Mouse (Mus musculus) adrenal gland, adult 8-10 months (tissue): ENCODE measurements at regions not wholly inside any gene's neighbourhood (a gene's known extent, or its start where the extent isn't known, plus 50 kb on each side); places are given as distances from the start of the nearest gene placed in this dataset.
A peak's percentile ranks its signal among the peaks of the same experiment; 100 is the strongest.
"Not testable (repeated sequence)": the region's sequence is repeated elsewhere in the genome, so short reads cannot be mapped to it uniquely, and the experiment has no call there.

Experiments used
- DNase-seq: peaks from one replicate; pipeline ENCODE4 v3.0.0; 2022

DNA sequence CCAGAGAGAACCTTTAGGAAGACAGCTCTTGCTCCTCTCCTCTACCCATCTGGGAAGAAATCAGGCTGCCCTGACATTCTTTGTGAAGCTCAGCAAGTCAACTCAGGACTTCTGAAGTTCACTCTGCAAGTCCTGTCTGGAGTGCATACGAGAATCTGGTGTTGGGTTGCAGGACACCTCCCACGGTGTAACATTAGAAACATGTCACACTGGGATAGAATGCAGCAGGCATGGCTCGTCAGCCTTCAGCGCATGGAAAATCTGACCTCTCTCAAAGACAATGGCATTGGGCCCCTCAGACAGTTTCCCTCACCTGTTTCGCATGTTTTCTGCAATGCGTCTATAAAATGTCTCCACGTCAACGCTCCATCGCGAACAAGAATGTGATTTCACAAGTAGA, 251.5 kb downstream of the Fgf9 start:
- no peak for DNase-seq

DNA sequence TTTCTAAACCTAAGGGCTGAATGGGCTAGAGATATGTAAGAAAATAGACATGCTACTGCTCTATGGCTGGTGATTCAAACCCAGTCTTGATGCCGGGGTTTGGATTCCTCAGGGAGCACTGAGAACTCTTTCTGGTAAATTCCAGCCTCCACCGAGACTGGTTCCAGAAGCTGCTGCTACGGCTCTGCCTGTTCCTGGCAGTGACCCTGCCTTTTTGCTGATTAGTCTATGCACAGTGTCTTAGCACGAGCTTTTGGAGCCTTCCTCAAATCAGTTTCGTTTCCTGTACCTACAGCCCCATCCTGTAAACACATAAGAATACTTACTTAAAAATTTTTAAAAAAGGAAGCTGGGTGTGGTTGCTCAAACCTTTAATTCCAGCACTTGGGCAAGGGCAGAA, 250.9 kb downstream of the Fgf9 start:
- no peak for DNase-seq

DNA sequence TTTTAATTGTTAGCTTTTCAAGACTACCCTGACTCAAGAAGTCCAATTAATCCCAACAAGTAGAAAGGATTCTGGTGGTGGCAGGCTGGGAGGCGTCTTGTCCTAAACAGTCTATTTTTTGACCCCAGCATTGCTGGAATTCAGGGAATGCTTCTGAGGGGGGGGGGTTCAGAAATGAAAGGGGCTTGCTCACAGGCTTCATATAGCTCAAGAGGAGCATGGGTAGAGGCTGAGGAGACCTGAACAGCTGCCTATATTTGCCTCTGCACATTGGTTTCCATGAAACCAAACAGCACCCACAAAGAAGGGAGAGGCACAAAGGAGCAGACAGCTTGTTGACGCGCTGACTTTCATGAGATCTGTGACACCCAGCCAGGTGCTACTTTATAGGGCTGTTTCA, 247.3 kb downstream of the Fgf9 start:
- DNase-seq = no peak

DNA sequence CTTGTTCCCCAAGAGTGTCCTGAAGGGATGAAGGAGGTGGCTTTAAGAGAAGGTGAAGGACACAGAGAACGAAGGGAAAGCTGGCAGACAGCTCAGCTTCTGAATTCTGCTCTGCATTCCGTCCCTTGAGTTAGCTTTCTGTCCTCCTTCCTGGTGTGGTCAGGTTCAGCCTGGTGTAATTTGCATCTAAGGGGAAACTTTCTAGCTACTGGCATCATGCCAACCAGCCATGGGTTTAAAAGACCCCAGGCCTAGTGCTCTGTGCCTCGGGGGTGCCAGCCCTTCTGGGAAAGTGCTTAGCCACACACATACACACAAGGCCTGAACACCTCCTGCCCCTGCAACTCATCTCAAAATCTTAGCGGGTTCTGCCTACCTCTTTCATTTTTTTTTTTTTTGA, 246.9 kb downstream of the Fgf9 start:
- DNase-seq = no peak

DNA sequence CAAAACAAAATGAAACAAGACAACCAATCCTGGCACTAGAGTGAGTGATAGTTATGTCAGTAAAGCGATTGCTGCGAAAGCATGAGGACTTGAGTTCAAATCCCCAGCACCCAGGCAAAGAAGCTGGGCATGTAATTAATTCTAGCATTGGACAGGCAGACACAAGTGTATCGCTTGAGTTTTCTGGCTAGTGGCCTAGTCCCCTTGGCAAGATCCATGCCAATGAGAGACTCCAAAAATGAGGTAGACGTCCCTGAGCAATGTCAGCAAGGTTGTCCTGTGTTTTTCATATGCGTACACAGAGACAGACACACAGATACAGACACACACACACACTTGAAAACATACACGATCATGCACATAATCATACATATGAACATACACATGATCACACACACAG, 237.3 kb downstream of the Fgf9 start:
- no peak for DNase-seq

DNA sequence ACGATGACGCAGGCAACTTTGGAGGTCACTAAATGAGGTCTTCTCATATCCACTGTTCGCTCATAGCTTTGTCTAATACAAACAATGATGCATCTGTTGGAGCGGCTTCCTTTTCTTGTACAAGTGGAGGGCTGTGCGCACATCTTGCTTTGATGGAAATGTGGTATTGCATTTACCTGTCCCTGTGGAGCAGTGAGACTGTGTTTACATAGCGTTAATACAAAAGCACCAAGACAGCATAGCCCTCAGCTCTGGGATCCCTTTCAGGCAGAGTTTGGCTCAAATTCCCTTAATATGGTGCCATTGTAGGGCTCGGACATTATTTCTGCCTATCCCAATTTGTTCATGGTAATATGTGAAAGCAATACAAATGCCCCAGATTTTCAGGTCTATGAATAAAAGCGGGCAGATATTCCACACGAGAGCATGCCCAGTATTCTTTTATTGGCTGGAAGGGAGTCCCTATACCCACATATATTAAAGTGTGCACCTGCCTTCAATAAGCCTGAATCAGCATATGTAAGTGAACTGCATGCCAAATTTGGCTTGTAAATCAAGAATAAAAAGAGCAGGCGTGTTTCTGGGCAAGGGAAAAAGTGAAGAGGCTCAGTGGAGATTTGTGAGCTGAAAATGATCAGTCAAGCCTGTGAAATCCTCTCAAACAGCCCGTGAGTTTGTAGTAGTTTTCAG, 236.6 kb downstream of the Fgf9 start:
- no peak for DNase-seq

DNA sequence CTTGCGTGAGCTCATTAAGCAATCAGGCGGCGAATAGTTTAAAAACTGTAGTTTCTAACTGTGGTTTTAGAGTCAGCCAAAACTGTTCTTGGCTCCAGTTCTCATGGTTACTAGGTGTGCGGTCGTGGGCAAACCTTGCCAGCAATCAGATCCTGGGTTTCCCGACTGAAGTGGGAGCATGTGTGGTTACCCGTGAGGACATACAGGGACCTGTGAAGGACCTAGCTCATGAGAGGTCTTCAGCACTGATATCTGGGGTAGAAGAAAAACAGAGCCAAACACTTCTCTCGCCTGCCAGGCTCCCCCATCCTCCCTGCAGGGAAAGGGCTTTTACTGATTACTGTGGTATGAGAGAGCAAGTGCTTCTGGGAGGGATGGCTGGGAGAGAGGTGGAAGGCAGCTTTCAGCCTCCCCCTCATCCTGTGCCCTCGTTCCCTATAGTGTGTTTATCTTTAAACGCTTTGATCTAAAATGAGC, 230.1 kb downstream of the Fgf9 start:
- DNase-seq = no peak

DNA sequence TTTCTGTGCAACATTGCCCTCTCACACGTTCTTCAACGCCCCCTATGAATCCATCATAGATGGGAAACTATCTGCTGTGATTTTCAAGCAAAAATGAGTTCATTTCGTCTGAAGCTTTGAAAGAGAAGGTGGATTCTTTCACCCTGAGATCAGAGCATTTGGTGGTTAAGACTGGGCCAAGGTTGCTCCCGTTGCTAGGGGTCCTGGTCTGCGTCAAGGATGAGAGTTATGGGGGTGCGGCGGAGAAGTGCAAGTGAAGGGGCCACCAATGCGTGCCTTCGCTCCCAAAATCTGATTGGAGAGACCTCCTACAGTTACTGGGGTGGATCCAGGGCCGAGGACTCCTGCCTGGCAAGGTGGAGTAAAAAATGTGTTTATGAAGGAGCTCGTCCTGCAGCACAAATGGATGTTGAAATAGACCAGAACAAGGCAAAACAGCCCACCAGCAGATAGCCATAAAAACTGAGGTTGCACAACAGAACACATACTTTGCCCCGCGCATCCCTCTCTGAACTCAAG, 215.7 kb downstream of the Fgf9 start:
- DNase-seq = no peak

DNA sequence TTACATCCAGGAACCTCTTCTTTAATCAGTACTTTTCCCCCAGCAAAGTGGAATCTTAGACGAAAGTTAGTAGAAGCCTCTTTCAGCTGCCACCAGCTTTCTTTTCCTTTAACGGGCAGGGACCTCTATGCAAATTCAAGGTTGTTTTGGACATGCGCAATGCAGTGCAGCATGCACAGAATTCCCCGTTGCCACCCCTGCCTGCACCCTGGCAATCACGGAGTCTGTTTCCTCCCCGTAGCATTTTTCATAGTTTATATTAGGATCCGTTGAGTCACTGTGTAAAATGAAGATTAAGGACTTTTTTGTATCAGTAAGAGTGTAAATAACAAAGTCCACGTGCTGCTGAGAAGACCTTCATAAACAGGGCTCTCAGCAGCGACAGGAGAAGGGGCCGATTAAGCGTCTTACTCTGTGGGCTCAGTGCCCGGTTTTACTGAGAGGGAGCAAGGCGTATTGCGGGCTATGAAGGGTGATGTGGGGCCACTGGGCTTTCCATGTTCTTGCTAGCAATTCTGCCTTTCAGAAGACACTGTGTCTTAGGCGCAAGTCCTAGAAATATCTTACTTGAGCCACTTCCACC, 212.5 kb downstream of the Fgf9 start:
- DNase-seq = peak; percentile 26

DNA sequence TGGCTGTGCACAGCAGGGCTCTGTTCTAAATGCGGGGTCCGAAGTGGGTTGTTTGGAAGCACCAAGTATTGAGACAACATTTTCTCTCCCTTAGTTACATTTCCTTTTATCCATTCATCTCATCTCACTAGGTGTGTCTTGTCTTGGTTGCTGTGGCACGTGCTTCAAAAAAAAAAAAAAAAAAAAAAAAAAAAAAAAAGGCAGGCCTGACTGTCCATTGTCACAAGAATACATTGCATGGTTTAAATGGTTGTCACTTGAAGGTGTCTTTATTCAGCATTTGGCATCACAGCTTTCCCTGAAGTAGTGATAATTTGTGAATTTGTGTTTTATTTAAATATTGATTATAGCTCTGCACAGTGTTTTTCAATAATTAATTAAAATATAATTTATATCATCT, 211.9 kb downstream of the Fgf9 start:
- DNase-seq = no peak

DNA sequence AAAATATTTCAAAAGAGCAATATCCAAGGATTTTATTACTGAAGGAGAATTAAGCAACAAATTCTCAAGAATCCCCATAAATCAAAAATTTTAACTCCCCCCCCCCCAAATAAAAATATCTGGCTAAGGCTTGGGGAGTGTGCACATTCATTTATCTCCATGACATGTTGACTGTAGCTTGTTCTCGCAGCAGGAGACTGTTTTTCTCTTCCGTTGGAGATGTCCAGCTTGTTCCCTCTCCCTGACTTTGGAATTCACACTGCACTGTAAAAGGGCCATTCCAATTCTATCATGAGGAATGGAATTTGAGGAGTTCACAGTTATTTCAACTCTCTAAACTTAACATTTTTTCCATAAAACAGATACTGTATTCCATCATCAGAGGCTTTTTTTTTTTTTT, 204.1 kb downstream of the Fgf9 start:
- not testable (repeated sequence) for DNase-seq

DNA sequence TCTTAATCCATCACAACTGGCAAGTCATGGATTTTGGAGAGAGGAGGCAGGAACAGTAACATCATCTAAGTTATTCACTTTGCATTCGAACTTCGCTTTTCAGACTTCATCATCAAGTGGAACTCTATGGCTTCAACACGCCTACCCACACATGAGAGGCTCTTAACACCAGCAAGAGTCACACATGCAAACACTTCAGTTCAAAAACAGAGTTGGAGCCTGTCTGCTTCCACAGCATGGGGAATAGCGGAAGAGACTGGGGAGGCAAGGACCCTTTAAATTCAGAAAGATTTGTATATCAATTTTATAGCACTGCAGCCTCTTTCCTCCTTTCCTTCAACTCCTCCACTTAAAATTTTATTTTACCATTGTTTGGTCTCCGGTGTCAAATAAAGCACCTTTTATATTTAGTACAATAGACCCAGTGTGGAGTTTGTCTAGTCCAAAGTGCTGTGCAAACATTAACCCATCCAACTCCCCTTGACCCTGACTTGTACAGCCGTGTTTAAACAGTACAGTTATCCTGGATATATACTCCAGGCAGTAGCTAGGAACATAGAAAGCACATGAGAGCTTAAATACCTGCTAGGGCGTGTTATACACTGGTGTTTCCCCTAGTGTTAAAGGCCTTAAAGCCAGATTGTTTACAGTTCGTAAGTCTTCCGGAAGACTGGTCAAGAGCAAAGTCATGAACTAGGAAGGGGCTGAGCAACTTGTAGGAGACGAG, 203.5 kb downstream of the Fgf9 start:
- no peak for DNase-seq

DNA sequence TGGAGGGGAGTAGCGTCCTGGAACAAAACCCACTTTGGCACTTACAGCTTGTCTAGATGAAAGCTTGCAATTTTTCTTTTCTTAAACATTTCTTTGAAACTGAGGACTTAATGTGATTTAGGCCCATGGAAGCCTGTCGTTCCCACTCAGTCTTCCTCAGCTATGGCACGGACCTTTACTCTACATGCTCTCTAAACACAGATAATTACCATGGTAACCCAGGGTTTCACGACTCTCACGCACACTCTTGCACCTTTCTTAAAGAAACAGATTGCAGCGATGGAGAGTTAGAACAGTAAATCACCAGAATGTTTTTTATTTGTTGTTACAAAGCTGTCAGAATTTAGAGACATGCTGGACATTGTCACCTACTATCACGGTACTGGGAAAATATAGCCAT, 195.0 kb downstream of the Fgf9 start:
- no peak for DNase-seq

DNA sequence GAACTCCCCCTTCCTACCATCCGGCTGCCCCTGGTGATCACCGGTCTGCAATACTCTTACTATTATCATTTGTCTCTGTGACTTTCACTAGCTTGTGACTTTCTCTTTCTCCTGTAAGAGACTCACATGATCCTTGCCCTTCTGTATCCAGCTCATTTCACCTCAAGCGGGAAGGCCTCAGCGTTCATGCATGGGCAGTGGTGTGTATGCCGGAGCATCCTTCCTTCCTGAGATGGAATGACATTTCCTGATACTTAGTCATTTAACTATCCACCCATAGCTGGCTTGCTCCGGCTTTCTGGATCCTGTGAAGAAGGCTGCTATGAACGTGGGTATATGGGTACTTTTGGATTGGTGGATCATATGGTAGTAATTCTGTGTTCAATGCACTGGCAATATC, 194.1 kb downstream of the Fgf9 start:
- DNase-seq = no peak

DNA sequence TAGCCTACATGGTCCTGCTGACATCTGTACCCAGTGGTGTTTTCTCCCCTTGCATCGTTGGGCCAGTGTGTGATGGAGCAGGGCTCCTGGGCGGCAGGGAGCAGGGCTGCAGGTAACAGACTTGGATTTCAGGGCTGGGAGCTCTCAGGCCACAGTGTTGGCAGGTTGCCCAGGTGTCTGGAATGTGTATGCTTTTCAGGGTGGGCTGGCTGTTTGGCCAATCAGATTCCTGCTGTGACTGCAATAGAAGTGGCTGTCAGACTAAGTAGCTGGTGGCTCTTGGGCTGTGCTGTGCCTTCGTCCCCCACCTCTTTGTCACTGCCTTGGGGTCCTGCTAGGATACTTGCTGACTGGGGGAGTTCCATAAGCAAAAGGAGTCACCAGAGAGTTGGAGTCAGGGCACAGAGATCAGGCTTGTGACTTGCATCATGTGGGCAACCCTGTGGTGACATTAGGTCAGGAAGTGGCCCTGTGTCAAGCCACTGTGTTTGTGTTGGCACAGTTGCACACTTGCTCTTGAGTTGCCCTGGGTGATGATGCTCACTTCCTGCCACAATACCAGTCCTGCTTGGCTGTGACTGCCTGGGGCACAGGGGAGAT, 183.1 kb downstream of the Fgf9 start:
- peak; percentile 30 for DNase-seq

DNA sequence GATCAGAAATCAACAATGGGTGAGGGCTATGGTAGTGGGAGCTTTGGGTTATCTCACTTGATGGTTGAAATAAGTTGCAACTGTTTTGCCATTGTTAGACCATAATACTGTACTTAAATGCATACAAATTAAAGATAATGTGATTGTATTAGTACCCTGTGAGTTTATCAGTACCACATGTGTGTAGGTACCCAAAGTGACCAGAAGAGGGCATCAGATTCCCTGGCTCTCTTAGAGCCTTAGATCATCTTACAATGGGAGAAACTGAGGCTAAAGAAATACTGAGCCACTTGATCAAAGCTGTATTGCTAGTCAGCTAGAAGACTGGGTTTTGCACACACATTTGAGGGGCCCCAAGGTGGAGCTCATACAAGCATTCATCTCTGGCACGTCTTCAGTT, 155.5 kb downstream of the Fgf9 start:
- no peak for DNase-seq

DNA sequence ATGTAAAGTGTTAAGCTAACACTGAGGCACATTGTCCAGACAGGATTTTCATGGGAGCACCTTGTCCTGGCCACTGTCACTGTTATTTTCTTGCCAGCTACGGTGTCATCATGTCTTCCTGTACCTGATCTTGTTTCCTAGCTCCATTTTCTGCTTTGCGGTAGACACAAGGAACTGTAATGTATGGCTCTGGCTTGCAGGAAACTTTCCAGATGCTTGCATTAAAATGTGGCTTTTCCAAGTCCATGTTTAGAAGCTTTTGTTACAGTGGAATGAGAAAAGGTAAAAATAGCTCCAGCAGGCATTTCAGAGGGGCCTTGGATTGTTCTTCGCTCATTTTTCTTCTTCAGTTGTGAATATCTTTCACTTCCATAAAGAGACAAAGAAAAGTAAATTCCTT, 154.1 kb downstream of the Fgf9 start:
- DNase-seq = no peak

DNA sequence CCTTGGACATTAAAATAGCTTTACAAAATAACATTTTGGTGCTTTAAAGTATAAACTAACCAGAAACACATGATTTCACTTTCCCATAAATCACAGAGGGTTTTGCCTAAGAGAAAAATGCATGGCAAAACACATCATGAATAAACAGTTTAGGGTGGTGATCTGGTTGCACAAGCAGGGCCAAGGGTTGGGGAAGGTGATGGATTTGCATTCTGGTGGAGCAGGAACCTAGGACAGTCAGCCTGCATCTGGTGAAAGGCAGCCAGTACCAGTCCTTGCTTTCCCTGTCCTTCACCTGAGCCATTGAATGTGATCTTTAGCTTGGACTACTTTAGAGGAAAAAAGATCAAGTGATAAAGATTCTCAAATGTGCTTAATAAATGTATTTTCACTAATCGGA, 138.1 kb downstream of the Fgf9 start:
- no peak for DNase-seq

DNA sequence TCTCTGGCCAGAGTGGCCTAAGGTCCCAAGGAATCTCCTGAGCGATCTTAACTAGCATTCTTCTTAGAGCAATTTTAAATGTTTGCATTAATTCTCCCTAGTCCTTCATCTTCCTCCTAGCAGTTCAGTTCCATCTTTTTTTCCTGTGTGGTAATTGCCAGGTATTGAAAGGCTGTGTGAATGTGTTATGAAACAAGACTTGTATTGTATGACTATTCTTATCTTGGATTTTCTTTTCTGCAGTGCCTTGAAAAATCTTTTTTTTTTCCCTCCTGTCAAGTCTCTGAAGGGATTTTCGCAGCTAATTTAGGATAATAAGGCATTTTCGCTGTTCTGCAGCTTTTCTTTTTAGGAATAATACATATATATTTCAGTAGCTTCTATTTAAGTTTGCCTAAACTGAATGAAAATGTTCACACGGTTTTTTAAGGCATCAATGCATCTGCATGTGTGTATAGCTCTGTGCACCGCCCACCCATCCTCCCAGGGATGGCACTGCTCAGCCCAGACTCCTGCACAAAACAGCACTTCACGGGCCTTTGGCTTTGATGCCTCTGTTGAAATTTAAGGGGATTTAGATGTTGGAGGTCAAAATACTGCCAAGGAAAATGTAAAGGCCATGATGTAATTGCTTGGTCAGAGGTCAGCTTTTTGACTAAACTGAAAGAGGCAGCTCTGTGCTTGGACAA, 132.4 kb downstream of the Fgf9 start:
- DNase-seq = no peak

DNA sequence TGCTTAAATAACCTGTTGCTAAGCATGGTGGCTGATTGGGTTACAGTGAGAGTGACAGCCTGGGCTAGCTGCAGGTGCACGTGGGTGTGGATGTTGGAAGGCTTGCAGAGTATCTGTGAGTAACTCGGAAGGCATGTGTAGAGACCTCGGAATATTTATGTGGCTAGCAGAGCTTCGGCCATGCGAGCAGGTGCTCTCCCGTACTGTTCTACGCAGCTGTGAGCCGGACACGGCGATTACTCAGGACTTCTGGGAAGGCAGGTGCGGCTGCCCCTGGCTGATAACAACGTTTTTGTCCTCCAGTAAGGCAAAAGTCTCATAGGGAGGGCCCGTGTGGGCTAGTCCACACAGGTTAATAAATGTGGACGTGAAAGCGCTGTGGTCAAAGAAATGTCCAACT, 119.6 kb downstream of the Fgf9 start:
- DNase-seq = no peak

DNA sequence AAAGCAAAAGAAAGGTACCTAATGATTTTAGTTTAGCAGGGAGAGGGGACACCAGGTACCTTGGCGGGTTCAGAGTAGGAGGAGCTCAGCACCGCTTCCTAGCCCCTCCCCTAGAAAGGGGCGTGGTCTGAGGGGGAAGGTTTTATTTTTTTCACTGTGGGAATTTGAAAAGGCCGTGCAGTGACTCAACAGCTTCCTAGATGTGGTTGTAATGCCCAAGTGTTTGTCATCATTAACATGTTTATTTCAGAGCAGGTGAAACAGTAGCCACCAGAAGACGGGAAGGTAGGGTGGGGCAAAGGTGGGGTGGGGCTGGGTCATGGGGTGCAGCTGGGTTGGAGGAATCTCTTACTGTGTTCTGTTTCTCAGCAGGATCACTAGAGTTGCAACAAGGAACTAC, 112.5 kb downstream of the Fgf9 start:
- no peak for DNase-seq

DNA sequence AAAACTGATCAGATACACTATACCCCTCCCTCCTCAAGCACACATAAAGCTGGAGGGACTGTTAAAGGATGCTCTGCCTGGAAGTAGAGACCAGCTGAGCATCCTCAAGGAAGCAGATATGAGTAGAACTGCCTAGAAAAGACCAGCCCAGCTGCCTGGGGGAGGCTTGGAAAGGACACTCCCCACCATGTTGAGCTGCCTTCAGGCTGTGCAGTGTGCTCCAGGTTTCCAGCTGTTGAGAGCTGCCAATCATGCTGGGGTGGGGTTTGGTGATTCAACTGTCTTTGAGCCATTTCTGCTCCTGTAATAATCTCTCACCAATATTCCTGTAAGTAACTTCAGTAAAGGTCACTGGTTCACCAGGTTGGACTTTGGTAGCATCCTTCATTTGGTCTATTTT, 110.4 kb downstream of the Fgf9 start:
- no peak for DNase-seq
